16 mouse cellular contexts compared by ENCODE assay signal in the genomic region with DNA sequence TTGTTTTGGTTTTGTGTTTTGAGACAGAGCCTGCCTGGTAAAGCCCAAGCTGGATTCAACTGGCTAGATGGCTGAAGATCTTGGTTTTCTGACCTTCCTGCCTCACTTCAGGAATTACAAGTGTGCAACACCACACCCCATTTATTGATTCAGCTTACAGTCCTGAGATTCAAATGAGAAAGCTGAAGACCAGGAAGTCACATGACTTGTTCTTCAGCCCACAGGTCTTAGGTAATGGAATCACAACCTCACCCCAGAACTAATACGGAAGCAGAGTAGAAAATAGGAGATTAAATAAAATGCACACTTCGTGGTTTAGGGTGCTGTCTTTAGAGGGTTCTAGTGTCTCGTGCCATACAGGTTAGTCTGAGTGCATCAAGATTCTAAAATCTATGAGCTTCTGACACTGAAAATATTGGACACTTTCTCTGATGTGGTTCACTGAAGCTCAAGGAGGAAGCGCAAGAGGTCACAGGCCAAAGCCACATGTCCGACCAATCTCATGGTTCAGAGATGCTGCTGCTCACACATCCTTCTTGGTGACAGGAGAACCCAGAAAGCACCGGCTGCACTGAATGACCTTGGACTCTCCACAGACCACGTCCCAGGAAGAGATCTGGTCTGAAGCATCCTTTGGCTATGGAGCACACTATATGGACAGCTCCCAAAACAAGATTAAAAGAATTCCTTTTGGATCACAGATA. TPM values are rescaled to one million over a fixed set of nuclear protein-coding genes. Genes with fewer than 3 reads are reported as not detected.
DNase-seq lines count a peak whose midpoint lies in the region; ATAC-seq lines count a peak whose summit lies in the region.
"Had no signal": no experiment of that assay in that cellular context is flagged by ENCODE, and none has a peak within 500 bp of the region (broad histone marks: within the 10 kb centered on the region; RNA-seq: fewer than 3 reads in every experiment).

No protein-coding gene starts in this region.

- ATAC-seq in heart, embryonic 11.5 days (replicated peaks; ENCODE audit: insufficient number of reproducible peaks, low FRiP score, low TSS enrichment) = no peak
- no peak for ATAC-seq in midbrain, embryonic 11.5 days (ENCODE audit: low FRiP score)
- ATAC-seq in midbrain, embryonic 13.5 days = no peak
- peak; percentile 58 for ATAC-seq in megakaryocyte, adult 5-6 weeks (ENCODE audit: poor library complexity, severe bottlenecking)
- no peak for ATAC-seq in kidney, embryonic 14.5 days (ENCODE audit: low FRiP score, low TSS enrichment)

- H3K27me3 ChIP-seq in heart, embryonic 10.5 days (ENCODE audit: insufficient read depth, poor library complexity, severe bottlenecking) = no peaks in the 10 kb centered on the region
- H3K27me3 ChIP-seq in heart, embryonic 11.5 days (ENCODE audit: control insufficient read depth, insufficient read depth, low read length) = no peaks in the 10 kb centered on the region
- no peaks in the 10 kb centered on the region for H3K27me3 ChIP-seq in midbrain, embryonic 11.5 days (ENCODE audit: control insufficient read depth, insufficient read depth, low read length)
- H3K27me3 ChIP-seq in midbrain, embryonic 13.5 days = no peaks in the 10 kb centered on the region
- H3K27me3 ChIP-seq in kidney, embryonic 14.5 days (ENCODE audit: control insufficient read depth, insufficient read depth, low read length) = no peaks in the 10 kb centered on the region
- H3K27me3 ChIP-seq: embryonic facial prominence, embryonic 12.5 days had no signal

- peaks cover 12% of the 10 kb centered on the region for H3K4me1 ChIP-seq in heart, embryonic 10.5 days
- peaks cover 4% of the 10 kb centered on the region; the same call in 1 of the 2 replicates for H3K4me1 ChIP-seq in heart, embryonic 11.5 days (ENCODE audit: control insufficient read depth, insufficient read depth, low read length)
- H3K4me1 ChIP-seq in midbrain, embryonic 11.5 days (ENCODE audit: control insufficient read depth, insufficient read depth, low read length) = no peaks in the 10 kb centered on the region
- H3K4me1 ChIP-seq in midbrain, embryonic 13.5 days (replicated peaks) = no peaks in the 10 kb centered on the region
- H3K4me1 ChIP-seq in kidney, embryonic 14.5 days (ENCODE audit: control insufficient read depth, insufficient read depth, low read length) = 0 out of 2 replicates have a peak, but pooled peaks cover 4% of the 10 kb centered on the region
- H3K4me1 ChIP-seq: embryonic facial prominence, embryonic 12.5 days had no signal

- 0 out of 2 replicates have a peak overlapping the region, but pooled peaks have one; percentile 42 for H3K27ac ChIP-seq in heart, embryonic 10.5 days
- H3K27ac ChIP-seq in heart, embryonic 11.5 days (ENCODE audit: low read depth, low read length) = no peak overlapping the region
- H3K27ac ChIP-seq in midbrain, embryonic 11.5 days (ENCODE audit: low read depth, low read length) = no peak overlapping the region
- no peak overlapping the region for H3K27ac ChIP-seq in midbrain, embryonic 13.5 days
- no peak overlapping the region for H3K27ac ChIP-seq in kidney, embryonic 14.5 days (ENCODE audit: low read depth, low read length)
- H3K27ac ChIP-seq: embryonic facial prominence, embryonic 12.5 days; forebrain, embryonic 10.5 days; limb, embryonic 10.5 days had no signal

- H3K9ac ChIP-seq in heart, embryonic 11.5 days (ENCODE audit: low read depth, low read length) = no peak overlapping the region
- no peak overlapping the region for H3K9ac ChIP-seq in midbrain, embryonic 11.5 days (ENCODE audit: low read length)
- no peak overlapping the region for H3K9ac ChIP-seq in midbrain, embryonic 13.5 days (replicated peaks)
- no peak overlapping the region for H3K9ac ChIP-seq in kidney, embryonic 14.5 days (ENCODE audit: low read depth, low read length)
- H3K9ac ChIP-seq: embryonic facial prominence, embryonic 12.5 days; lung, embryonic 14.5 days had no signal

- no peaks in the 10 kb centered on the region for H3K9me3 ChIP-seq in heart, embryonic 10.5 days
- H3K9me3 ChIP-seq in heart, embryonic 11.5 days (replicated peaks; ENCODE audit: control insufficient read depth, low read length) = no peaks in the 10 kb centered on the region
- H3K9me3 ChIP-seq in midbrain, embryonic 11.5 days (ENCODE audit: control insufficient read depth, low read length) = no peaks in the 10 kb centered on the region
- H3K9me3 ChIP-seq in midbrain, embryonic 13.5 days = no peaks in the 10 kb centered on the region
- no peaks in the 10 kb centered on the region for H3K9me3 ChIP-seq in kidney, embryonic 14.5 days (ENCODE audit: control insufficient read depth, low read length)
- H3K9me3 ChIP-seq: embryonic facial prominence, embryonic 12.5 days; forebrain, embryonic 10.5 days; limb, embryonic 10.5 days had no signal

- H3K4me2 ChIP-seq in heart, embryonic 11.5 days = no peak overlapping the region
- H3K4me2 ChIP-seq in midbrain, embryonic 11.5 days = no peak overlapping the region
- no peak overlapping the region for H3K4me2 ChIP-seq in midbrain, embryonic 13.5 days (replicated peaks)
- no peak overlapping the region for H3K4me2 ChIP-seq in kidney, embryonic 14.5 days (replicated peaks; ENCODE audit: low read depth, low read length)
- H3K4me2 ChIP-seq: embryonic facial prominence, embryonic 12.5 days; lung, embryonic 14.5 days had no signal

- WGBS in heart, embryonic 10.5 days = 80% methylated on average over 7 of the region's 7 CpGs
- WGBS in heart, embryonic 11.5 days (ENCODE audit: insufficient replicate concordance) = 77% methylated on average over 7 of the region's 7 CpGs
- 83% methylated on average over 7 of the region's 7 CpGs for WGBS in midbrain, embryonic 11.5 days
- 87% methylated on average over 7 of the region's 7 CpGs for WGBS in midbrain, embryonic 13.5 days
- WGBS in kidney, embryonic 14.5 days = 65% methylated on average over 7 of the region's 7 CpGs

- no peak overlapping the region for H3K4me3 ChIP-seq in heart, embryonic 10.5 days
- no peak overlapping the region for H3K4me3 ChIP-seq in heart, embryonic 11.5 days (ENCODE audit: low read depth, low read length)
- H3K4me3 ChIP-seq in midbrain, embryonic 11.5 days (ENCODE audit: low read depth, low read length) = no peak overlapping the region
- H3K4me3 ChIP-seq in midbrain, embryonic 13.5 days (replicated peaks) = no peak overlapping the region
- no peak overlapping the region for H3K4me3 ChIP-seq in kidney, embryonic 14.5 days (ENCODE audit: low read length)
- H3K4me3 ChIP-seq: embryonic facial prominence, embryonic 12.5 days; forebrain, embryonic 10.5 days; limb, embryonic 10.5 days had no signal

- DNase-seq in heart, embryonic 10.5 days (ENCODE audit: low spot score) = no peak
- DNase-seq in midbrain, embryonic 11.5 days (ENCODE audit: low spot score, missing footprints) = peak; percentile 8
- no peak for DNase-seq in thymus, postnatal 4 days
- no peak for DNase-seq in T-cell, adult 2 months (ENCODE audit: low spot score)
- DNase-seq: cerebellum, postnatal 36 days; kidney, postnatal 4 days; layer of hippocampus, postnatal 36 days; thymus, postnatal 25 days had no signal

- H3K36me3 ChIP-seq in heart, embryonic 10.5 days = no peaks in the 10 kb centered on the region
- H3K36me3 ChIP-seq in heart, embryonic 11.5 days (ENCODE audit: control insufficient read depth, insufficient read depth, low read length) = no peaks in the 10 kb centered on the region
- H3K36me3 ChIP-seq in midbrain, embryonic 11.5 days (ENCODE audit: control insufficient read depth, insufficient read depth, low read length) = no peaks in the 10 kb centered on the region
- no peaks in the 10 kb centered on the region for H3K36me3 ChIP-seq in midbrain, embryonic 13.5 days
- no peaks in the 10 kb centered on the region for H3K36me3 ChIP-seq in kidney, embryonic 14.5 days (ENCODE audit: control insufficient read depth, insufficient read depth, low read length)
- H3K36me3 ChIP-seq: embryonic facial prominence, embryonic 12.5 days; forebrain, embryonic 10.5 days; limb, embryonic 10.5 days had no signal

RNA-seq across cellular contexts. Expression of a gene that starts 39.3 kb away (rescaled TPM):
- 37.6 and 57.9 TPM in 2 replicates for polyA plus RNA-seq in heart, embryonic 10.5 days (2016; fragmentation: Nextera tagmentation; extraction: Ambion mirVana)
- 49.0 and 68.1 TPM in 2 replicates for polyA plus RNA-seq in heart, embryonic 11.5 days (2014; fragmentation: Nextera tagmentation; extraction: Ambion mirVana)
- polyA plus RNA-seq in midbrain, embryonic 11.5 days (2014; fragmentation: Nextera tagmentation; extraction: Ambion mirVana) = 24.3 and 27.4 TPM in 2 replicates
- 17.1 and 19.2 TPM in 2 replicates for polyA plus RNA-seq in midbrain, embryonic 13.5 days (2015; fragmentation: Nextera tagmentation; extraction: Ambion mirVana)
- 114 TPM in 2 replicates for total RNA-seq in megakaryocyte, adult 5-6 weeks (2015)
- 266 and 324 TPM in 2 replicates for total RNA-seq in megakaryocyte, adult 5-6 weeks (2017)
- 45.0 and 69.8 TPM in 2 replicates for polyA plus RNA-seq in kidney, embryonic 14.5 days (2014; fragmentation: Nextera tagmentation; extraction: Ambion mirVana)
